In the genomic region with DNA sequence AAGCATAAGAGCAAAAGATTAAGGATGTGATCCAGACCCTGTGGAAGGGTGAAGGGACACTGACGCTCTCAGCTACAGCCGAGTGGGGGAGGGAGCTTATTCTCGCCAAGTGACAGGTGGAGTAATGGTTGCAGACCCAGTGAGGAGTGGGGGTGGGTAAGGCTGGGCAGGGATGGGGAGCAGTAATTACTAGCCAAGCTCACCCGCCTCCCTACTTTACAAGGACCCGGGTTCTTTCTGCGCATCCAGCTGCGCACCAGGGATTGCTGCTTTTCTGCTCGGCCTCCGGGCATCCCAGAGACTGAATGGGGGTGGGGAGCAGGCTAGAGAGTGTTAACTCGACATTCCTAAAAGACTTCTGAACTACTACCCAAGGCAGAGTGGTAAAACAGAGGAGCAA, we compare ENCODE assay signal across 16 mouse cellular contexts. TPM values are rescaled to one million over a fixed set of nuclear protein-coding genes. Genes with fewer than 3 reads are reported as not detected.
DNase-seq lines count a peak whose midpoint lies in the region; ATAC-seq and TF ChIP-seq lines count a peak whose summit lies in the region.
"Had no signal": no experiment of that assay in that cellular context is flagged by ENCODE, and none has a peak within 500 bp of the region (broad histone marks: within the 10 kb centered on the region; RNA-seq: fewer than 3 reads in every experiment).

No protein-coding gene starts in this region.

- H3K9ac ChIP-seq in forebrain, embryonic 14.5 days (ENCODE audit: low read length), result no peak overlapping the region
- H3K9ac ChIP-seq in limb, embryonic 11.5 days (ENCODE audit: low read length), result no peak overlapping the region
- H3K9ac ChIP-seq in neural tube, embryonic 12.5 days, result no peak overlapping the region
- H3K9ac ChIP-seq: limb, embryonic 15.5 days; lung, embryonic 15.5 days had no signal

- H3K9me3 ChIP-seq in forebrain, embryonic 14.5 days (replicated peaks; ENCODE audit: control insufficient read depth, low read length), result no peaks in the 10 kb centered on the region
- H3K9me3 ChIP-seq in limb, embryonic 11.5 days (ENCODE audit: control insufficient read depth, low read length), result no peaks in the 10 kb centered on the region
- no peaks in the 10 kb centered on the region for H3K9me3 ChIP-seq in neural tube, embryonic 12.5 days
- H3K9me3 ChIP-seq: G1E; limb, embryonic 15.5 days; lung, embryonic 15.5 days had no signal

- H3K27ac ChIP-seq in forebrain, embryonic 14.5 days (ENCODE audit: low read depth, low read length), result no peak overlapping the region
- no peak overlapping the region for H3K27ac ChIP-seq in limb, embryonic 11.5 days (replicated peaks; ENCODE audit: low read depth, low read length)
- H3K27ac ChIP-seq in neural tube, embryonic 12.5 days, result no peak overlapping the region
- no peak overlapping the region for H3K27ac ChIP-seq in layer of hippocampus, adult 2 months
- H3K27ac ChIP-seq: limb, embryonic 15.5 days; lung, embryonic 15.5 days had no signal

- ATAC-seq in forebrain, embryonic 14.5 days, result 0 out of 2 replicates have a peak, but pooled peaks have one; percentile 40
- ATAC-seq in limb, embryonic 11.5 days (ENCODE audit: insufficient number of reproducible peaks, low FRiP score, low TSS enrichment, low read depth), result no peak
- ATAC-seq in neural tube, embryonic 12.5 days (ENCODE audit: low FRiP score, low read depth), result peak; percentile 74
- ATAC-seq: activated CD4-positive, CD25-positive, alpha-beta regulatory T cell, adult 4 months had no signal

- peaks cover 75% of the 10 kb centered on the region for H3K27me3 ChIP-seq in forebrain, embryonic 14.5 days (replicated peaks; ENCODE audit: control insufficient read depth, insufficient read depth, low read length)
- peaks cover 71% of the 10 kb centered on the region for H3K27me3 ChIP-seq in limb, embryonic 11.5 days (ENCODE audit: control insufficient read depth, insufficient read depth, low read length)
- H3K27me3 ChIP-seq in neural tube, embryonic 12.5 days (replicated peaks), result peaks cover 75% of the 10 kb centered on the region

- no peak overlapping the region for H3K4me2 ChIP-seq in forebrain, embryonic 14.5 days (ENCODE audit: low read length)
- no peak overlapping the region for H3K4me2 ChIP-seq in limb, embryonic 11.5 days (ENCODE audit: low read depth, severe bottlenecking)
- H3K4me2 ChIP-seq in neural tube, embryonic 12.5 days (replicated peaks), result peak overlapping the region; percentile 50
- H3K4me2 ChIP-seq: limb, embryonic 15.5 days; lung, embryonic 15.5 days had no signal

- TF ChIP-seq CTCF in layer of hippocampus, adult 2 months (conservative IDR thresholded peaks at IDR 0.05), result no peak

- H3K36me3 ChIP-seq in forebrain, embryonic 14.5 days (ENCODE audit: control insufficient read depth, insufficient read depth, low read length), result no peaks in the 10 kb centered on the region
- H3K36me3 ChIP-seq in limb, embryonic 11.5 days (ENCODE audit: control insufficient read depth, insufficient read depth, low read length), result no peaks in the 10 kb centered on the region
- no peaks in the 10 kb centered on the region for H3K36me3 ChIP-seq in neural tube, embryonic 12.5 days
- H3K36me3 ChIP-seq: G1E; limb, embryonic 15.5 days; lung, embryonic 15.5 days had no signal

- no peaks in the 10 kb centered on the region for H3K4me1 ChIP-seq in forebrain, embryonic 14.5 days (ENCODE audit: control insufficient read depth, insufficient read depth, low read length)
- H3K4me1 ChIP-seq in limb, embryonic 11.5 days (ENCODE audit: control insufficient read depth, insufficient read depth, low read length), result peaks cover 6% of the 10 kb centered on the region
- H3K4me1 ChIP-seq in neural tube, embryonic 12.5 days, result peaks cover 14% of the 10 kb centered on the region
- H3K4me1 ChIP-seq: lung, embryonic 15.5 days had no signal

- no peak overlapping the region for H3K4me3 ChIP-seq in forebrain, embryonic 14.5 days (ENCODE audit: low read depth, low read length)
- H3K4me3 ChIP-seq in limb, embryonic 11.5 days (ENCODE audit: low read depth, low read length), result no peak overlapping the region
- peak overlapping the region; percentile 17; the same call in 1 of the 2 replicates for H3K4me3 ChIP-seq in neural tube, embryonic 12.5 days
- H3K4me3 ChIP-seq in layer of hippocampus, adult 2 months, result no peak overlapping the region
- H3K4me3 ChIP-seq: limb, embryonic 15.5 days; lung, embryonic 15.5 days had no signal

- peak; percentile 9 for DNase-seq in embryo, embryonic 10 days (ENCODE audit: low spot score)
- DNase-seq in embryo, embryonic 9.5 days (ENCODE audit: extremely low spot score), result no peak
- DNase-seq in forebrain, embryonic 14.5 days (ENCODE audit: low spot score), result no peak
- DNase-seq in limb, embryonic 11.5 days (ENCODE audit: low spot score), result peak; percentile 41
- DNase-seq in cerebellum, adult 18-20 months, result no peak
- DNase-seq in layer of hippocampus, adult 2 months (ENCODE audit: low spot score in 2 of 2), result no peak
- no peak for DNase-seq in heart, adult 9 months (ENCODE audit: low spot score in 2 of 2)
- DNase-seq: heart, postnatal 10 days; kidney, adult 2 months; layer of hippocampus, postnatal 36 days had no signal

- WGBS in forebrain, embryonic 14.5 days, result under 1% methylated on average over 10 of the region's 10 CpGs
- WGBS in limb, embryonic 11.5 days, result 1% methylated on average over 10 of the region's 10 CpGs
- WGBS in neural tube, embryonic 12.5 days, result under 1% methylated on average over 10 of the region's 10 CpGs

RNA-seq across cellular contexts. Expression of gene Pou4f2, which starts 10.0 kb away (rescaled TPM):
- not detected in 2 replicates for polyA plus RNA-seq in forebrain, embryonic 14.5 days (2014; fragmentation: Nextera tagmentation; extraction: Ambion mirVana)
- not detected in 2 replicates for polyA plus RNA-seq in limb, embryonic 11.5 days (2014; fragmentation: Nextera tagmentation; extraction: Ambion mirVana)
- 4.7 and 5.0 TPM in 2 replicates for polyA plus RNA-seq in neural tube, embryonic 12.5 days (2016; fragmentation: Nextera tagmentation; extraction: Ambion mirVana)
- total RNA-seq in layer of hippocampus, adult 2 months (2021), result not detected
- total RNA-seq: heart, postnatal 10 days; layer of hippocampus, postnatal 36 days had no signal
- polyA plus RNA-seq: activated CD4-positive, CD25-positive, alpha-beta regulatory T cell, adult 4 months; G1E; gonadal fat pad, adult 2 months; kidney, adult 2 months; limb, embryonic 15.5 days; lung, embryonic 15.5 days had no signal

Comparison
In these comparisons a context has a peak if more than half of its experiments do, and no peak if none do; other contexts are left out.
1. DNase-seq: peak in embryo, embryonic 10 days (single experiment) and limb, embryonic 11.5 days (single experiment); none in embryo, embryonic 9.5 days (single experiment), forebrain, embryonic 14.5 days (single experiment), cerebellum, adult 18-20 months (0 of 2), layer of hippocampus, adult 2 months (0 of 2) and heart, adult 9 months (0 of 2).